Mouse (Mus musculus) embryonic stem cell, embryonic (primary cell): ENCODE measurements at regions not wholly inside any gene's neighbourhood (a gene's known extent, or its start where the extent isn't known, plus 50 kb on each side); places are given as distances from the start of the nearest gene placed in this dataset.
"Not testable (repeated sequence)": the region's sequence is repeated elsewhere in the genome, so short reads cannot be mapped to it uniquely, and the experiment has no call there.

Experiments
- CTCF ChIA-PET, 4 experiments: fragments of 300-600 bp in 2 of 4; fragments of 350-600 bp in 2 of 4; sonication (Branson Sonifier 250); formaldehyde crosslinking; loops; one replicate each; lab custom pipeline; 2022; ENCODE audit warnings: inconsistent platforms in 2 of 4; lab: Charles Lee
- POLR2A ChIA-PET, 4 experiments: fragments of 300-600 bp in 2 of 4; fragments of 350-600 bp in 2 of 4; sonication (Branson Sonifier 250); formaldehyde crosslinking; loops; one replicate each; lab custom pipeline; 2022; ENCODE audit warnings: antibody characterized with exemption in 4 of 4, inconsistent platforms in 1 of 4; lab: Charles Lee

GRCm38 (mm10) chr6:19855476-19855875 lies 989.4 kb downstream of the Ankrd7 start:
- POLR2A ChIA-PET, CTCF ChIA-PET: not testable (repeated sequence)

DNA sequence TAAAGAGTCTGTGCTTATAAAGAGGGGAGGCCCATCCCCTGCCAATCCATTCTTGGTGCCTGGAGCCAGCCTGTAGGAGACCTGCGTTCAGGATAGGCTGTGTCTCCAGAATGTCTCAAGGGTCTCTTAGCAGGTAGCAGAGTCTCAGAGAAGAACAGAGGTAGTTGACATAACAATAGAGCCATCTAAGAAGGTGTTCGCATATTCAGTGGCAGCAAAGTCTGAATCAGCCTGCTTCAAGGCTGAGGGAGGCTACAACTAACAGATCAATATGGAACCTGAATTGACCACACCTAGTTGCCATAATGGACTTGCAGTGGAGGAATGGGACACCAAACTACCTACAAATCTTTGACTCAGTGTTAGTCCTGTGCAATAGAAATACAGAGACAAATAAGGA lies 998.0 kb downstream of the Ankrd7 start:
- CTCF ChIA-PET, result no interaction called here
- POLR2A ChIA-PET, result no interaction called here

- POLR2A ChIA-PET, result no interaction called here
- CTCF ChIA-PET, result no interaction called here
Measured at GRCm38 (mm10) chr6:19869697-19870096, 1003.6 kb downstream of the Ankrd7 start.

GRCm38 (mm10) chr6:19911181-19911580 lies 1045.1 kb downstream of the Ankrd7 start:
- POLR2A ChIA-PET, result no interaction called here
- CTCF ChIA-PET, result interaction anchor here in 1 of 4 experiments (0.7 kb wide), 1 partner anchor 46 kb away, joined by 3 read pairs; no protein-coding TSS in a partner anchor

DNA sequence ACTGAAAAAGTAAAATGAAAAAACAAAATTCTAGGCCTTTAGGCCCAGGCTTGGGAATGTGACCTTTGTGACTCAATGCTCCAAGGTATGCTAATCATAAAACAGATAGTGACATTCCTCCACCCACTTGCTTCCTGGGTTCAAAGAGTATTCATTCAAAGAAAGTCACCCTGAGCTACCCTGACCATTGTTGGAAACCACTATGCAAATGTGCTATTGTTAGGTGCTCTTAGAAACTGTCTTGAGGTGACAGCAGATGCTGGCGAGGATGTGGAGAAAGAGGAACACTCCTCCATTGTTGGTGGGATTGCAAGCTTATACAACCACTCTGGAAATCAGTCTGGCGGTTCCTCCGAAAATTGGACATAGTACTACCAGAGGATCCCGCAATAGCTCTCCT lies 1075.7 kb downstream of the Ankrd7 start:
- POLR2A ChIA-PET, CTCF ChIA-PET: not testable (repeated sequence)

- ChIA-PET CTCF (no interaction called here), POLR2A (no interaction called here)
Measured at GRCm38 (mm10) chr6:19944334-19944733, 1078.2 kb downstream of the Ankrd7 start.

GRCm38 (mm10) chr6:19945693-19946092 lies 1079.6 kb downstream of the Ankrd7 start:
- ChIA-PET CTCF (no interaction called here), POLR2A (no interaction called here)

GRCm38 (mm10) chr6:19975898-19976297 lies 1109.8 kb downstream of the Ankrd7 start:
- CTCF ChIA-PET, result no interaction called here
- POLR2A ChIA-PET, result no interaction called here

DNA sequence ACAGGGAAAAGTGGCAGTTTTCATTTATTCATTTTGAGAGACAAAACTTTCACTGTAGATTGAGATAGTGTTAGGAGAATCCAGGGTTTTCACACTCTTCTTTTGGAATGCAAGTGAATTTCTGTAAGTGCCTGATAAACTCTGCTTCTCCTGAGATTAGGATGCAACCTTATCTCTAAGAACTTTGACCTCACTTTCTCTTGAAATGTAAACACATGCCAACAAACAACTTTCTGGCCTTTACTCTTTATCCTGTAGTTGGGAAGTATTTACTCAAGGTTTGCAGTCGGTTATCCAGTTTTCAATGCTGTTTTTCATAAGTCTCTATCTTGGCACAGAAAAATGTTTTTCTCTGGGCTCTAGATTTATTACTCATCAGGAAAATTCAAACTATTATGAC lies 1125.7 kb downstream of the Ankrd7 start:
- ChIA-PET CTCF (no interaction called here), POLR2A (no interaction called here)

GRCm38 (mm10) chr6:20028466-20028865 lies 1162.3 kb downstream of the Ankrd7 start:
- POLR2A ChIA-PET, result no interaction called here
- CTCF ChIA-PET, result no interaction called here

DNA sequence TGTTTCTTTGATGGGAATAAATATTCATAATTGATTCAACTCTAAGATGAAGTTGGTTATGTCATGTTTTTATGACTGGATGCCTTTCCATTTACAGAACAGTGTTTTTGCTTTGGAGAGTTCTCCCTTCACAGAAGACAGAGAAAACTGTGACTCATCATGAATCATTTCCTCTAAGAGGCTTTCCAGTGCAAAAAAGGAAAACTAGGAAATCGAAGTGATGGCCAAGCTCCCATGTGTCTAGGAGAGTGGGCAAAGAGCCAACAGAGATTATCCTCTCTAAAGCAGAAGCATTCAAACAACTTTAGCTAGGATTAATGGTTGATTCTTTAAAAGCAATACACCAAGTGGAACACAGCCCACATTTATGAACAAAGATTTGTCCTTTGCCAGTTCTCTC lies 1171.7 kb downstream of the Ankrd7 start:
- CTCF ChIA-PET, result no interaction called here

GRCm38 (mm10) chr6:20078666-20079065 lies 1136.6 kb upstream of the Kcnd2 start:
- POLR2A ChIA-PET, result no interaction called here
- CTCF ChIA-PET, result no interaction called here

More for the DNA sequence above, 1171.7 kb downstream of the Ankrd7 start:
- POLR2A ChIA-PET, result no interaction called here

GRCm38 (mm10) chr6:20092057-20092917 lies 1123.0 kb upstream of the Kcnd2 start:
- ChIA-PET POLR2A (interaction anchor here in 1 of 4 experiments (0.7 kb wide), 1 partner anchor 1103 kb away, joined by 3 read pairs; no protein-coding TSS in a partner anchor), CTCF (interaction anchor here in 1 of 4 experiments (0.6 kb wide), 1 partner anchor 1077 kb away, joined by 4 read pairs; no protein-coding TSS in a partner anchor)

DNA sequence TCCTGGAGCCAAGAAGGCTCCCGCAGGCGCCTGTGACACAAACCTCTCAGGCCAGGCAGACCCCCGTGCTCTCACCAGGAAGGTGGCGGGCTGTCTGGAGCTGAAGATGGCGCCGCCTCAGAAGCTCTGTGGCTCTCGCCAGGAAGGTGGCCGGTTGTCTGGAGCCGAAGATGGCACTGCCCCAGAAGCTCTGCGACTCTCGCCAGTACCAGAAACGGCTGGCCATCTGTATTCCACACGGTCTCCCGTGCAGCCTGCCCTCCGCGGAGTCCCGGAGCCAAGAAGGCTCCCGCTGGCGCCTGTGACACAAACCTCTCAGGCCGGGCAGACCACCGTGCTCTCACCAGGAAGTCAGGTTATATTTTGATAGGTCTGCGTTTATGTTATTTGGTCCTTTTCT lies 1081.3 kb upstream of the Kcnd2 start:
- POLR2A ChIA-PET, CTCF ChIA-PET: not testable (repeated sequence)

GRCm38 (mm10) chr6:20137546-20137945 lies 1077.8 kb upstream of the Kcnd2 start:
- POLR2A ChIA-PET, result no interaction called here
- CTCF ChIA-PET, result no interaction called here
